Mouse (Mus musculus) limb, embryonic 14.5 days (tissue): ENCODE results near the gene Htra1. TPM values are rescaled to one million over a fixed set of nuclear protein-coding genes. Genes with fewer than 3 reads are reported as not detected.

Experiments
- ATAC-seq: fragments of 200-750 bp; cut with Nextera tagmentation; 2 replicates; pipeline ENCODE4 v1.8.0; 2017; ENCODE audit warnings: low read depth, moderate number of reproducible peaks, moderate TSS enrichment; ENCODE audit not compliant: low FRiP score
- DNase-seq: peaks from one replicate; pipeline ENCODE4 v3.0.0-alpha.2; 2015; ENCODE audit warnings: low spot score
- H3K27ac ChIP-seq: fragments of 300-500 bp; sonication (generic); replicated peaks from 2 replicates; pipeline ENCODE4 v1.5.1; 2014; ENCODE audit warnings: low read depth, mild to moderate bottlenecking, low read length, moderate library complexity, mixed read lengths
- H3K27me3 ChIP-seq: fragments of 300-500 bp; sonication (generic); 2 replicates; pipeline ENCODE4 v1.6.1; 2014; ENCODE audit warnings: low read length, mixed read lengths; ENCODE audit not compliant: control insufficient read depth, insufficient read depth
- H3K36me3 ChIP-seq: fragments of 300-500 bp; sonication (generic); 2 replicates; pipeline ENCODE4 v1.6.1; 2014; ENCODE audit warnings: mild to moderate bottlenecking, low read length, moderate library complexity, mixed read lengths; ENCODE audit not compliant: control insufficient read depth, insufficient read depth
- H3K4me1 ChIP-seq: fragments of 300-500 bp; sonication (generic); 2 replicates; pipeline ENCODE4 v1.6.1; 2014; ENCODE audit warnings: antibody characterized with exemption, low read length, mixed read lengths; ENCODE audit not compliant: control insufficient read depth, insufficient read depth
- H3K4me2 ChIP-seq: fragments of 300-500 bp; sonication (generic); replicated peaks from 2 replicates; pipeline ENCODE4 v1.6.1; 2014; ENCODE audit warnings: low read depth, mild to moderate bottlenecking, low read length, moderate library complexity; ENCODE audit not compliant: severe bottlenecking
- H3K4me3 ChIP-seq: fragments of 300-500 bp; sonication (generic); replicated peaks from 2 replicates; pipeline ENCODE4 v1.5.1; 2014; ENCODE audit warnings: low read length
- H3K9ac ChIP-seq: fragments of 300-500 bp; sonication (generic); 2 replicates; pipeline ENCODE4 v1.6.1; 2014; ENCODE audit warnings: mild to moderate bottlenecking, low read depth, low read length, moderate library complexity; ENCODE audit not compliant: severe bottlenecking
- H3K9me3 ChIP-seq: fragments of 300-500 bp; sonication (generic); 2 replicates; pipeline ENCODE4 v1.6.1; 2016; ENCODE audit warnings: low read length; ENCODE audit not compliant: control insufficient read depth
- POLR2A ChIP-seq: fragments of 200-500 bp; IDR thresholded peaks from 2 replicates; pipeline ENCODE4 v1.8.0; 2012; ENCODE audit warnings: inconsistent platforms, mild to moderate bottlenecking, moderate library complexity, borderline replicate concordance; ENCODE audit not compliant: insufficient read depth, insufficient read length; ENCODE audit errors: extremely low read depth
- WGBS: fragments of 180-500 bp; shearing (Covaris S2); extraction: QIAGEN DNeasy Blood & Tissue Kit; methylation state at CpG from one replicate; pipeline ENCODE4 v1.1.7; 2014; 5-methylcytosine and 5-hydroxymethylcytosine counted together
- microRNA-seq: library from miRNA; unstranded; fragments of <30 nt; microRNA quantifications from one replicate; pipeline ENCODE4, GENCODE M21; 2016
- polyA plus RNA-seq, 2 experiments: library from polyadenylated mRNA; depleted of rRNA in 1 of 2; stranded (reverse) in 1 of 2; unstranded in 1 of 2; fragments of >200 nt; fragmentation: Nextera tagmentation in 1 of 2; extraction: Ambion mirVana in 1 of 2; gene quantifications; 2 replicates each; pipeline versions ENCODE4 v1.2.1 to v1.2.3; 2012 to 2014

The Htra1 gene
- polyA plus RNA-seq, 2 experiments = 124 to 233 TPM

DNA sequence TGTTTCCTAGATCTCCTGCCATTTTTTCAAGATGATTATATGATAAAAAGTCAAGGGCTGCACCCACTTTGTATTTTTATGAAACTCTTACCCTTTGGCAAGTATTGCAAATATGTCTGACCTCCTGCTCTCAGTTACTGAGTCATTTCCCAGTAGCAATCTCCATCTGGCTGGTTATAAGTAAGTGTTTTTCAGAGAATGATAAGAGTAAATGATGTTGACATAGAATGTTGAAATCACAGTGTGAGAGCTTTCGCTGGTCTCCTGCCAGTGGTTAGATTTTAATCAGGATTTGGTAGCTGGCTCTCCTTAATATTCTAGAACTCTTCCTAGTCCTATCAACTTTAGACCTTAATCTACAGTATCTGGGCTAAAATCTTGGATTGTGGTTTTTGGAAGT is 76.0 kb downstream of the Htra1 start:
- TF ChIP-seq POLR2A = no peak

DNA sequence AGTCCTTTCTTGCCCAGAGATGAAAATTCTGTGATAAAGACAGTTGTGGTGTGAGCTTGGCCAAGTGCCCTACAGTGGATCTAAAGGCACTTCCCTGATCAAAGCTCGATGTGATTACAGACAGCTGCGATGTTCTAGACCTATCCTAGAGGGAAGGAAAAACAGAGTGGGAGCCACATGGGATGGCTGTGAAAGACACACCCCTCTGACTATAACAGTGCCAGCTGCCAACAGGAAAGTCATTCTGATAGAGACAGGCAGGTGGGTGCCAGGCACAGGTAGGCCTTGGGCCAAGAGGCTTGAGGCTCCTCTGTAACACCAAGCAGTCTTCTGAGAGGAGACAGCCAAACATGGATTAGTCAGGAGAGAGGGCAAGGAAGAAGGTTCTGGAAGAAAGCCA is 83.3 kb downstream of the Htra1 start:
- H3K27me3 ChIP-seq = no peaks in the 10 kb centered on the region
- no peak for DNase-seq
- TF ChIP-seq POLR2A = no peak
- ATAC-seq = no peak
- H3K9ac ChIP-seq = no peak overlapping the region
- no peak overlapping the region for H3K4me3 ChIP-seq
- no peak overlapping the region for H3K27ac ChIP-seq
- WGBS = 83% methylated on average over 2 of the region's 2 CpGs
- no peaks in the 10 kb centered on the region for H3K4me1 ChIP-seq
- H3K4me2 ChIP-seq = no peak overlapping the region
- no peaks in the 10 kb centered on the region for H3K9me3 ChIP-seq
- H3K36me3 ChIP-seq = no peaks in the 10 kb centered on the region

More for the DNA sequence above, 76.0 kb downstream of the Htra1 start:
- no peaks in the 10 kb centered on the region for H3K27me3 ChIP-seq
- H3K9me3 ChIP-seq = peaks cover 6% of the 10 kb centered on the region; the same call in 1 of the 2 replicates
- no peak overlapping the region for H3K4me3 ChIP-seq
- no peak for ATAC-seq
- no peak overlapping the region for H3K4me2 ChIP-seq
- 94% methylated on average over 1 of the region's 1 CpGs for WGBS
- H3K9ac ChIP-seq = no peak overlapping the region
- no peak for DNase-seq
- H3K4me1 ChIP-seq = no peaks in the 10 kb centered on the region
- no peak overlapping the region for H3K27ac ChIP-seq
- H3K36me3 ChIP-seq = no peaks in the 10 kb centered on the region

DNA sequence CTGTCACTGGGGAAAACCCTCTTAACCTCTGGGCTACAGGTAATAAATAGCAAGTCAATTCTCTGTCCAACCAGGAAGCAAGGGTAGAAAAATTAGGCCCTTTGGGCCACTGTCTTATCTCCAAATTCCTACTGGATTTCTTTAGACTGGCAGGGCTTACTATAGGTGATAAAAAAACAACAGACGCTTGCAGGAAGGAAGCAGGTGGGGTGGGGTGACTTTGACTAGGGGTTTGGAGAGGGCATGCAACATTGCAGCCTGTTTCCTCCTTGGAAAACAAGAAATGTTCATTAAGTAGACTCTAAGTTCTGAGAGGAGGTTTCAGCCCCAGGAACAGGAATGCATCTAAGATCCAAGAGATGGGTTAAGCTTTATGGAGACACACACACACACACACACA is 88.9 kb downstream of the Htra1 start:
- 24% methylated on average over 1 of the region's 1 CpGs for WGBS
- TF ChIP-seq POLR2A = no peak

DNA sequence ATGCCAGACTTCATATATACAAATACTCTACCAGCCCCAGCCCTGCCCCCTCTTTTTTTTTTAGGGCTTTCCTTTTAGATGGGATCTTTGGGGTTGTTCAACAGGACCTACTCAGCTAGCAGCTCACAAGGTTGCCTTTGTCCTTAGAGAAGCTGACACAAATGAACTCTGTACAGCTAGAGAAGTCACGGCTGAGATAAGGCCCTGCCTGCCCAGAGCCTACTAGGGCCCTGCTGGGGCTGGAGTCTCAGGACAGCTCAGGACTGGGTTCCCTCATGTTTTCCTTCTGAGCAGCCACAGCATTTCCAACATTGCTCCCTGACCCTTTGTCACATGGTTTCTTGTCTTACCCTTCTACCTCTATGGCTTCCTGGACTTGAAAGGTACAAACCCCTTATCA is 91.6 kb downstream of the Htra1 start:
- H3K4me1 ChIP-seq = no peaks in the 10 kb centered on the region
- H3K36me3 ChIP-seq = no peaks in the 10 kb centered on the region
- DNase-seq = no peak
- no peak for TF ChIP-seq POLR2A
- no peak overlapping the region for H3K27ac ChIP-seq
- no peak overlapping the region for H3K4me2 ChIP-seq
- H3K9ac ChIP-seq = no peak overlapping the region
- no peaks in the 10 kb centered on the region for H3K27me3 ChIP-seq
- 73% methylated on average over 1 of the region's 1 CpGs for WGBS
- no peak for ATAC-seq
- no peaks in the 10 kb centered on the region for H3K9me3 ChIP-seq
- H3K4me3 ChIP-seq = no peak overlapping the region

More for the DNA sequence above, 88.9 kb downstream of the Htra1 start:
- no peak overlapping the region for H3K4me3 ChIP-seq
- no peak overlapping the region for H3K4me2 ChIP-seq
- H3K36me3 ChIP-seq = no peaks in the 10 kb centered on the region
- DNase-seq (no peak), ATAC-seq (no peak)
- no peak overlapping the region for H3K9ac ChIP-seq
- H3K9me3 ChIP-seq = no peaks in the 10 kb centered on the region
- H3K27ac ChIP-seq = no peak overlapping the region
- H3K4me1 ChIP-seq = no peaks in the 10 kb centered on the region
- no peaks in the 10 kb centered on the region for H3K27me3 ChIP-seq

DNA sequence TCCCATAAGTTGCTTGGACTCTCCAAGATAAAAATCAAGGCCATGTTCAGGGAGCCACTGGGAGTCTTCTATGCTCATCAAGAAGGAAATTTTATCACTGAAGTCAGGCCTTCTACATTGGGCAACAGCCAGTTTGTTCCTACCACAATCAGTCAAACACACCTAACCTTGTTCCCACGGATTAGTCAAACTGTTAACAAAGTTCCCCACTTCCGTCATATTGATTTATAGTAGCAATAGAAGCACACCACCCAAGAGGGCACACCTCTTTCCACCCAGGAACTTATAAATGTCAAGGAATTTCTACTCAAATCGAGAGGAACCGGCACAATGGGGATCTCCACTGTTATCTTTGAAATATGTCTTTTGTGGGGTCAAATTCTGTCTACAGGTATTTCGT is 95.8 kb downstream of the Htra1 start, which contains the start of gene Dmbt1:
Gene Dmbt1 (plus strand): TSS at position 299 of the 400 bp plus-strand sequence.
- Histone ChIP-seq H3K4me3 (no peak within 1 kb of the TSS), H3K4me1 (no peaks in the 10 kb centered on the region), H3K27me3 (no peaks in the 10 kb centered on the region), H3K27ac (no peak within 1 kb of the TSS), H3K4me2 (no peak within 1 kb of the TSS), H3K36me3 (no peaks in the 10 kb centered on the region), H3K9ac (no peak within 1 kb of the TSS), H3K9me3 (no peaks in the 10 kb centered on the region)
- ATAC-seq = no peak
- DNase-seq = no peak
- 73% methylated on average over 5 of the region's 5 CpGs for WGBS
- TF ChIP-seq POLR2A = no peak

Small RNAs within 50 kb of the gene (microRNA-seq; reads per million reads assigned to microRNA genes)
- 0.69 reads per million for gene Mir7061

Other genes starting within 250 kb of the Htra1 start
- gene Btbd16, start 162.0 kb upstream of the Htra1 start, polyA plus RNA-seq (2012; rRNA removed) = 0.05 TPM in 1 of 2 replicates, not detected in the other
- gene Btbd16, start 162.0 kb upstream of the Htra1 start, polyA plus RNA-seq (2014; fragmentation: Nextera tagmentation; extraction: Ambion mirVana) = not detected in 2 replicates
- 47.9 and 53.5 TPM in 2 replicates for gene Plekha1, start 70.4 kb upstream of the Htra1 start, polyA plus RNA-seq (2012; rRNA removed)
- 34.1 and 34.8 TPM in 2 replicates for gene Plekha1, start 70.4 kb upstream of the Htra1 start, polyA plus RNA-seq (2014; fragmentation: Nextera tagmentation; extraction: Ambion mirVana)
- gene Dmbt1, start 95.9 kb downstream of the Htra1 start, polyA plus RNA-seq (2012; rRNA removed) = 0.04 and 0.06 TPM in 2 replicates
- gene Dmbt1, start 95.9 kb downstream of the Htra1 start, polyA plus RNA-seq (2014; fragmentation: Nextera tagmentation; extraction: Ambion mirVana) = not detected in 2 replicates
- gene 4933402N03Rik, start 210.2 kb downstream of the Htra1 start, polyA plus RNA-seq (2012; rRNA removed) = not detected in 2 replicates
- gene 4933402N03Rik, start 210.2 kb downstream of the Htra1 start, polyA plus RNA-seq (2014; fragmentation: Nextera tagmentation; extraction: Ambion mirVana) = not detected in 2 replicates
- gene 5430419D17Rik, start 238.3 kb downstream of the Htra1 start, polyA plus RNA-seq (2012; rRNA removed) = 0.03 and 0.04 TPM in 2 replicates
- gene 5430419D17Rik, start 238.3 kb downstream of the Htra1 start, polyA plus RNA-seq (2014; fragmentation: Nextera tagmentation; extraction: Ambion mirVana) = not detected in 2 replicates